Mouse (Mus musculus) adrenal gland, postnatal 14 days (tissue): ENCODE measurements around the gene Ogg1. TPM values are rescaled to one million over a fixed set of nuclear protein-coding genes. Genes with fewer than 3 reads are reported as not detected.

Experiments used
- DNase-seq: peaks from one replicate; pipeline ENCODE4 v3.0.0; 2021; ENCODE audit warnings: mixed read lengths
- long read RNA-seq, 2 experiments: library from polyadenylated mRNA; stranded (forward); transcript quantifications; one replicate each; pipeline ENCODE4 v2.0.0; 2021
- total RNA-seq: library from RNA; stranded (reverse); gene quantifications from 2 replicates; pipeline ENCODE4 v1.2.3, GENCODE M21; 2021

The Ogg1 gene
- total RNA-seq, result 11.3 and 11.8 TPM in 2 replicates
- long read RNA-seq, experiment 1, transcript Ogg1-201 (7 exons, 1,549 nt), result major isoform, 9 of 17 reads
- long read RNA-seq, experiment 1, partial matches to known transcripts, result 1 of 17 reads
- long read RNA-seq, experiment 1, other reads (novel, unspliced or antisense), result 5 of 17 reads
- long read RNA-seq, experiment 2, transcript Ogg1-201 (7 exons, 1,549 nt), result major isoform, 6 of 13 reads
- long read RNA-seq, experiment 2, partial matches to known transcripts, result 0 of 13 reads
- long read RNA-seq, experiment 2, other reads (novel, unspliced or antisense), result 6 of 13 reads

DNA sequence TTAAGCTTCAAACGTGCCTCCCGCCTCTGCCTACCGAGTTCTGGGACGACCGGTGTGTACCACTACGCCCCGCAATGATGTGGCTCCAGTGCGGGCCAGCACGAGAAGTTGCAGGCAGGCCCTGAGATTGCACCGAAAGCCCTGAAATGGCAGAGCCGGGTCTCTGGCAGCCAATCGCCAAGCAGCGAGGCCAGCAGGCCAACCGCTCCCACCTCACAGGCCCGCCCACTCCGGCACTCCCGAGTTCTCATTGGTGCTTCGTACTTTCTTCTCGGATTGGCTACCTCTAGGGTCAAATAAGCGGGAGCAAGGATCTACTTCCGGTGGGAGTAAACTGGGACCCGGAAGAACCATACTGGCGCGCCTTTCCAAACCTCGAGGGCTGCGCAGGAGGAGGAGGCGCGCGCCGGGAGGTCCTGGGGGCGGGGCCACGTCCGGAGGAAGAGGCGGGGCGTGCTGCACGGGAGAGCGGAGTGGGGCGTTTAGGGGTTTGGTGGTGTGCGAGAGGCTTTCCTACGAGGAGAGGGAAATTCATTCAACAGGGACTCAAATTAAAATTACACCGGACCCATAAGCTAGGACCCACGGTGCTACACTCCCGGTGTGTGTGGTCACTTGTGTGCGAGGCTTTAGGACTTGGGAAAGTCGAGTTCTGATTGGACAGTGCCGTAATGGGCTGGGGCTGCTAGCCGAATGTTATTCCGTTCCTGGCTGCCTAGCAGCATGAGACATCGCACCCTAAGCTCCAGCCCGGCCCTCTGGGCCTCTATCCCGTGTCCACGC lies at the start of gene Ogg1:
Ogg1 (plus strand) TSS at position 440 of the 783 bp plus-strand sequence.
- peak; percentile 98 for DNase-seq

DNA sequence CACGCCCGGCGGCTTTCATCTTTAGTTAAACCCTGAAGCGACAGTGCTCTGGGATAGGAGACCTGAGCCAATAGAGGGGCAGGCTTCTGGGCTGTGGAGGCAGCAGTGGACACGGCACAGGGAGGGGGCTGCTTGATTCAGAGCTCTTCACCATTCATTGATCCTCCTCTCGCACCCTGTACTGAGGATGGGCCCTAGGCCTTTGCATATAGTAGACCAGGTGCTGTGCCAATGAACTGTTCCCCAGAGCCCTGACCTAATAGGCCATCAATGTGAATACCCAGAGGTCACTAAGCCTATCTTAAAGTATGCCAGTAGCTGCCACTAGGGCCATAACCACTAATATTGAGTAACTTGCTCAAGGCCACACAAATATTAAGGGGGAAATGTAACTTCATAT lies 45.1 kb upstream of the Ogg1 start:
- no peak for DNase-seq

DNA sequence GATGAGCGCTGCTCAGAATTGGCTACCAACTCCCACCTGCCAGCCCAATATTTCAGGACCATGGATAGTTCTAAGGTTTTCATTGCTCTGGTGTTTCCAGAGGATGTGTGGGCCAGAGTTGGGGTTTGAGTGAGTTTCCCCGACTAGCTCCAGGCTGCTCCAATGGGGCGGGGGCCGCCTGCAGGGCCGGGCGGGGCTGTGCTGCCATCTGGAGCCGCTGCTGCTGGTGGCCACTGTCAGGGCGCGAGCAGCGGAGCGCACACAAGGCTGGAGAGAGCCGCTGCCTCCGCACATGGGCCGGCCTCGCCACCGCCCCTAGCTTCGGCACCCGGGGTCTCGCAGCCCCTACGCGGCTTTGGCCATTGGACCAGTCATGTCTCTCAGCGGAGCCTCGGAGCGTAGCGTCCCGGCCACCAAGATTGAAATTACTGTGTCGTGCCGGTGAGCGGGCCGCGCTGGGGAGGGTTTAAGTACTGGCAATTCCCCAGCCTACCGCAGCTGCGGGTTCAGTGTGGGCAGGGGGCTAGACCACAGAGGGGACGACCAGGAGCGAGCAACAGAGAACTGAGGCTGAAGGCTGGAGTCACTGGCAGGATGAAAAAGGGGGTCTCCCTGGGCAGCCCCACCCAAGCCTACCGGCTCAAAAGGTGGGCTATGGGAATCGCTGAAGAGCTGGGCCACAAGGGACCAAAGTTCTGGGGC lies 44.5 kb upstream of the Ogg1 start, which contains the start of gene Cpne9:
Cpne9 (plus strand) TSS at position 207 of the 702 bp plus-strand sequence.
- peak; percentile 52 for DNase-seq

DNA sequence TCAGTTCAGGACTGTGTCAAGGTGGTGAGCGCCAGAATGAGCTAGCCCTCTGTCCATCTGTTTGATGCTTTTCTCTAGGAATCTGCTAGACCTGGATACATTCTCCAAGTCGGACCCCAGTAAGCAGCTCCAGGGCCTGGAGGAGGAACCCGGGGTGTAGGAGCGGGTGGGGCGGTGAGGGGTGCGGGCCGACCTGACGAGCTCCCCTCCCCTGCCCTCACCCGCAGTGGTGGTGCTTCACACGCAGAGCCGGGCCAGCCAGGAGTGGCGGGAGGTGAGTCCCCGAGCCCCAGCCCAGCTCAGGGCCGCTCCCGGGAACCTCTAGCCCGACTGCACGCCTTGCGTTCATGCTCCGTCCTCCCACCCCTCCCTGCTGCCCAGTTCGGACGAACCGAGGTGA lies 43.8 kb upstream of the Ogg1 start:
- no peak for DNase-seq

DNA sequence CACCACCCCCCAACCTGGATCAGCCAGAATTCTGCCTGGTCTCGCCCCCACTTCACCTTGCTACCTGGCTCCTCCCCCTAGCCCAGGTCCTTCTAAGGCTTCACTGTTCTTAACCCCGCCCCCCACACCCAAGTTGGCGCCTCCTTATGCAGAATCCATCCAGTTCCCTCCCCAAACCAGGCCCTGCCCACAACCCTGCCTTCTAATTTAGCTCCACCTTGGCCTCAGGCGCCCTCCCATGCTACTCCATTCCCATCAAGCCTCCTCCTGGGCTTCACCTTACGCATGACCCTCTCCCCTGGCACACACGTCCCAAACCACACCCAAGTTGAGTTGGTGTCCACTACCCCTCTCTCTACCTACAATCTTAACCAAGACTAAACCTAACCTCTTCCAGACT lies 43.3 kb upstream of the Ogg1 start:
- no peak for DNase-seq

DNA sequence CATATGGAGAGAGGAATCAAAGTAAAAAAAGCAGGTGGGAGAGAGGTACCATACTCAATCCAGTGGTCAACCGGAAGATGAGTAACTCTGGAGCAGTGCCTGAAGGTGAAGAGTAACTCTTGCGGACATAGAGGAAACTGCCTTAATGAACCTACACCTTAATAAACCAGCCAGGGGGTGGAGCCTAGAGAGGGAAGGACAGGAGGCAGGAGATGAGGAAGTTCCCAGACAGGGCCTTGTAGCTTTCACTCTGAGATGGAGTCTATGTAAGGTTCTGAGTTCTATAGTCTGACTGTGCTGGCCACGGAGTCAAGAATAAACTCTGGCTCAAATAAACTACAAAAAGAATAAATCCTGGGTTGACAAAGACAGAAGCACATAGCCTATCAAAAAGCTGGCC lies 41.8 kb upstream of the Ogg1 start:
- DNase-seq, result no peak

DNA sequence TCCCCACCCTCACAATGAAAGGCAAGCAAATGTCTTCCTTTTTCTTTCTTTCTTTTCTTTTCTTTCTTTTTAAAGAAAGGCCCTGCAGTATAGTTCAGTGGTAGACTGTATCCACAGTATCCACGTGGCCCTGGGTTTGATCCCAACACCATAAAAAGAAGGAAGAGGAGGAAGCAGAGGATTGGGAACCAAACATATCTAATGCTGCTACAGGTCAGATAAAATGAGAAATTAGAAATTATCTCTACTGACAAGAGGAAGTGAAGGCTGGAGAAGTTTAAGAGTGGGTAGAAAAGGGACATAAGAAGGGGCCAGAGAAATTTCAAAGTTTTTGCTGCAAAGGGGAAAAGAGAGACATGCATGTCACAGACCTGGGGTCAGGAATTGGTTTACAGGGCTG lies 40.5 kb upstream of the Ogg1 start:
- DNase-seq, result no peak

DNA sequence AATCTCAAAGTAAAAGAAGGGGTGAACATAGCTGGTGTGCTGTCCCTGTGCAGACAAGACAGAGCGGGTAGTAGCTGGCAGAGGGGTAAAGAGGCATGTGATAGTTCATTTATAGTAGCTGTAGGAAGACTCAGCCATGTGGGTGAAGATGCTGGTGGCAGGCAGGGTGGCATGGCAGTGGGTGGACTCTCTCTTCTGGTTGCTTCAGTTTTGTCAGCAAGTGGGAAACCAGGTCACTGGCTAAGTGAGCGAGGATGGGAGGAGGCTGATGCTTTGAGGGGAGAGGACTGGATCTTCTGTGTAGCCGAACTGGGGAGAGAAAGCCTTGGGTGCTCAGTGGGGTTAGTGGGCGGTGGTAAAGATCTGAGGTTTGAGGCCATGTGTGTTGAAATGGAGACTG lies 39.5 kb upstream of the Ogg1 start:
- no peak for DNase-seq

DNA sequence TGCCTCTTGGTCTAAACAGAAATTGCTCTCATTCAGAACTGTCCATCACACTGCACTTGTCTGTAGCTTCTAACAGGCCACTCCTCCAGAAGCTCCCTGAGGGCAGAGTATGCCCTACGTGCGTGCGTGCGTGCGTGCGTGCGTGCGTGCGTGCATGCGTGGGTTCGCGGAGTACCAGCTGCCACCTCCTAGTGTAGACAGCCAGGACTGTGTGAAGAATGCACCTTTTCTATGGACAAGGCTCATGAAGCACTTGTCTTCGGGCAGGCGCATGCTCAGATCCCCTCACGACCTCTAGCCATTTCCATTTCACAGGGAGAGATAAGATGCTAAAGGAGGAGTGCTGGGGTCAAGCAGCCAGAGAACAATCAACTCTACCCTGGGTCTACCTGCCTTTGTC lies 37.4 kb upstream of the Ogg1 start:
- no peak for DNase-seq

DNA sequence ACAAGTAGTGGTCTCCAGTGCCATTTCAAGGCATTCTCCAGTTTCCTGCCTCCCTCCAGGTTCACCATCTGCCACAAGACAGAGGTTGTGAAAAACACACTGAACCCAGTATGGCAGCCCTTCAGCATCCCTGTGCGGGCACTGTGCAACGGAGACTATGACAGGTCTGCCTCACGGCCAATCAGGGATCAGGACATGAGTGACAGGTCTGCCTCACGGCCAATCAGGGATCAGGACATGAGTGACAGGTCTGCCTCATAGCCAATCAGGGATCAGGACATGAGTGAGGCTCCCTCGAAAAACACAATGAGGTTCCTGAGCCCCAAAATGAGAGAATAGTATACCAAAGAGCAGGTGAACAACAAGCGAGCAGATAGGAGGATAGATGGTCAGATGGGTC lies 36.4 kb upstream of the Ogg1 start:
- DNase-seq, result no peak

DNA sequence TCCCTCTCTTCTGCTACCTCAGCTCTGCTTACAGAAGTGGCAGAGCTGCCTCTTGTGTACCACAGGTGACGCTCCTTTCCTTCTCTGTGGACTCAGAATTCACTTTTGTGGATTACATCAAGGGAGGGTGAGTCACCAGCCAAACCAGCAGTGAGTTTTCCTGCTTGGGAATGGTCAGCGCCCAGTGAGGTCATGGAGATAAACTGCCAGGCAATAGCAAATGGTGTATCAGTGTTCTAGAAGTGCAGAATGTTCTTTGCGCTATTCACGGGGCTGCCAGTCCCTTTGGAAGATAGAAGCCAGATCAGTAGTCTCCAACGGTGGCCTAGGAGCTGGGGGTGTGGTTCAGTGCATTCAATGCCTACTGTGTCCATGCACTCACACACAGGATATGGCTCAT lies 33.8 kb upstream of the Ogg1 start:
- DNase-seq, result no peak

DNA sequence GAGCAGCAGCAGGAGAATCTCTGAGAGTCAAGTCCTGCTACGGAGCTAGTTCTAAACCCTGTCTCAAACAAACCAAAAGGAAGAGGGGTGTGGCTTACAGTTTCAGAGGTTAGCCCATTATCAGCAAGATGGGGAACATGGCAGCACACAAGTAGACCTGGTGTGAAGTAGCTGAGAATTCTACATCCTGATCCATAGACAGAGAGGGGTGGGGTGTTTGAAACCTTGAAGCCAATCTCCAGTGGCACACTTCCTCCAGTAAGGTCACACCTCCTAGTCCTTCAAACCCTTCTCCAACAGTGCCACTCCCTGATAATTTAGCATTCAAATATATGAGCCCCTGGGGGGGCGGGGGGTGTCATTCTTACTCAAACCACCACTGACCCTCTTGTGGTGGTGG lies 30.7 kb upstream of the Ogg1 start:
- DNase-seq, result no peak

DNA sequence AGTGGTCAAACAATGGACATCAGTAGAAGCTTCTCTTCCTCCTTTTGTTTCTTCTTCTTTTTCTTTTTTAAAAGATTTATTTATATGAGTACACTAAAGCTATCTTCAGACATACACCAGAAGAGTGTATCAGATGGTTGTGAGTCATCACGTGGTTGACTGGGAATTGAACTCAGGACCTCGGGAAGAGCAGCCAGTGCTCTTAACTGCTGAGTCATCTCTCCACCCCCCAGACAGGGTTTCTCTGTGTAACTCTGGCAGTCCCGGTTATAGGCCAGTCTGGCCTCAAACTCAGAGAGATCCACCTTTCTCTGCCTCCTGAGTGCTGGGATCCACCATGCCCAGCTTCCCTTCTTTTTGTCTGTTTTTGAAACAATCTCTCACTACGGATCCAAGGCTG lies 30.1 kb upstream of the Ogg1 start:
- no peak for DNase-seq

DNA sequence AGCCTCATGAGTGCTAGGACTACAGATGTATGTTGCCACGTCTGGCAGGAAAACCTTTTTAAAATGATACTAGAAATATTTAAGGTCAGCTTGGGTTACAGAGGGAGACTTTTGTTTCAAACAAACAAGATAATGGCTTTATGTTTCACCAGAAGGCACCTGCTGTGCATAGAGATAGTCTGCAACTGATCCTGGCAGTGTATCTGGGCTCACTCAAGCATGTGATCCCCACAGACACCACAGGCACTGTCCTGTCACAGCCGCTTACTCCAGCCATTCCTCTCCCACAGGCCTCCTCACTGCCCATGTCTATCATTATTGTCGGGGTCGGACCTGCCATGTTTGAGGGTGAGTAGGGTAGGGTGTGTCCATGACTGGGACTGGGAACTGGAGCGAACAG lies 25.4 kb upstream of the Ogg1 start:
- DNase-seq, result no peak

DNA sequence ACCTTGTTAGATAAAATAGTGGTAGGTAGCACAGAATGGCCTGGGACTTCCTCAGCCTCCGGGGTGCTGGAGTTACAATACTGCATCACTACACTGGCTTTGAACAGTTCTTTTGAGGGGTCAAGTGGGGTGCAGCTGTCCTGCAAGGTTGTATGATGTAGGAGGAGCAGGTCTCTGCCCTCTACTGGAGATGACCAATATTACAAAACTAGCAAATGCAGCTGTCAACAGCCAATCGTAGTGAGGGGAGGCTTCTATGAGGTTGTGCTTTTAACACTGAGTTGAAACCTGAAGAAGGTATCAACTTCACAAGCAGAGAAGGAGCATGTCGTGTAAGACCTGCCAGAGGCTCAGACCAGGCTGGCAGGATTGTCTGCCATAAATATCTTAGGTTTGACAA lies 24.5 kb upstream of the Ogg1 start:
- no peak for DNase-seq

DNA sequence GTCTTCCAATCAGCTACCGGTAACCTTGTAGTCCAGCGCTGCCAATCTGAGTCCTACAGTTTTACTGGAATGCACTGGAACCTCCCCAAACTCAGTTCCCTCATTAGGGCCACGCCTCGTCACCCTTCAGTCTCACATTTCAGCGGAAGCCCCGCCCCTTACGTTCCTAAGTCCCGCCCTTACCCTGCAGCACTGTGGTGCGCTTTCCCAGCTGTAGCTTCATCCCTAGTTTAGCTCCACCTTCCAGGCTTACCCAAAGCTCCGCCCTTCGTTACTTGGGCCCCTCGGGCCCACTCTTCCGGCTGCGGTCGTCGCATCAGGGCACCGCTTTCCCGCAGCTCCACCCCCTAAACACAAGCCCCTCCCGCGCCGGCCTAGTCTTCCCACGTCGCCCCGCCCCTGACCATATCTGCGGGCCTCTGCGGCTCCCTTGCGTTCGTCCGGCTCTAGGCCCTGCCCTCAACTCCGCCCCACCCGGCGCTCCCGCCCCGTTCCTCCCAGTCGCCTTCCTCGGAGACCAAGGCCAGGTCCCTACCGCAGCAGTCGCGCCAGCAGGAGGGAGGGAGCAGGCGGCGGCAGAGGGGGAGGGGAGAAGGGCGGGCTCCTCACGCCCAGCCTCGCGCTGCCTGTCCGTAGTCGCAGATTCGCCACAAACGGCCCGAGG lies 20.3 kb upstream of the Ogg1 start:
- peak; percentile 100 for DNase-seq

DNA sequence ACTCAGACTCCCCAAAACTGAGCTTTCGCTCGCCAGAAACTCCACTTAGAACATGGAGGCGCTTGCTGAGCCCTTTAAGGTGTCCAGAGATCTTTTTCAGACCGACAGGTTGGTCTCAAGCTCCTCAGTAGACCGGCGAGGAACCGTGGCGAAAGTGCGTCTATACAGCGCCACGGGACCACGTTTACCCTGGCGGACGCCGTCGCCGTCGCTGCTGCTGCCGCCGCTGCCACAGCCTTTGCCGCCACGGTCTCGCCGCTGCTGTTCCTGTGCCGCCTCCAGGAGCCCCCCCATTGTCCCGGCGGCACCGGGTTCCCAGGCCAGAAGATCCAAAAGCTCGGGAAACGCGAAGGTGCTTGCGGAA lies 19.8 kb upstream of the Ogg1 start, which contains the start of gene Brpf1:
Brpf1 (plus strand) TSS at position 152 of the 364 bp plus-strand sequence.
- no peak for DNase-seq

DNA sequence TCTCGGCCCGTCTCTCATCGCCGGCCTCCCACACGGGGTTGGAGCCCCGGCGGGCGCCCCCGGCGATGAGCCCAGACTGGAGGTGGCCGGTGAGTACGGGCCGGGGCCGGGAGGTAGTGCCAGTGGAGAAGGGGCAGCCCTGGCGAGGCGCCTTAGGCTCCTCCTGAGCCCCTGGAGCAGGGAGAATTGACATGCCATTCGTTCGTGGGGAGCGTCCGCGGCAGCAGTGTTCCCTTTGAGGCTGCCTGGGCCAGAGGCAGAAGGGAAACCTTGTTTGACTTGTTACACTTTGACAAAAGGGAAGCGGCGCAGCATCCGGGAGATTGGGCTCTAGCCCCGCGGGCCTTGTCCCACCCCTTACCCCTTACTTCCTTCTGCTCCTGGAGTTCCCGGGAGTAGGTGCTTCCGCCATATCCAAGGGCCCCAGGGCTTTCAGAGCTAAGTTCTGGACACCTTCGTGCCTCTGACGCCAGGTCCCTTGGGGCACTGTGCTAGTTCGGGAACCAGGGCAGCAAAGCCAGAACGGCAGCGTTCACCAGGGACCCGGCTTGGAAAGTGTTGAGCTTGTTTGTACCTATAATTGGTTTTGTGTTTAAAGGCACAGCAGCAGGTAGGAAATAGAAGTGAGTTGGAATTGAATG lies 19.2 kb upstream of the Ogg1 start:
- DNase-seq, result peak; percentile 85

DNA sequence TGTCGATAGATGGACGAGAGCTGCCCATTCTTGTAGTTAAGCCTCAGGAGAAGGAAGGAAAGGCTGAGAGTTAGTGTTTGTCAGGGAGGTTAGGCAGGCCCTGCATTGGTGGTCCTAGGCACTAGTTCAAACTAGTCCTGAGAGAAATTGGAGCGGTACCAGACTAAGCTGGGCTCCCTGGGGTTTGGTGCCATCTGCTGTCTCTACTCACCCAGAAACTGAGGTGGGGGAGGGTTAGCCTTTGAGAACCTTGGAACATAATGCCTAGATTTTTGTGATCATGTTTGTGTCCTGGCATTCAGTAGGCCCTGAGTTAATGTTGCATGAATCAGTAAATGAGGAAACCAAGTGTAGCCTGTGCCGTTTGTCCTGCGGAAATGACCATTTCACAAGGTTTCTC lies 18.6 kb upstream of the Ogg1 start:
- peak; percentile 77 for DNase-seq

DNA sequence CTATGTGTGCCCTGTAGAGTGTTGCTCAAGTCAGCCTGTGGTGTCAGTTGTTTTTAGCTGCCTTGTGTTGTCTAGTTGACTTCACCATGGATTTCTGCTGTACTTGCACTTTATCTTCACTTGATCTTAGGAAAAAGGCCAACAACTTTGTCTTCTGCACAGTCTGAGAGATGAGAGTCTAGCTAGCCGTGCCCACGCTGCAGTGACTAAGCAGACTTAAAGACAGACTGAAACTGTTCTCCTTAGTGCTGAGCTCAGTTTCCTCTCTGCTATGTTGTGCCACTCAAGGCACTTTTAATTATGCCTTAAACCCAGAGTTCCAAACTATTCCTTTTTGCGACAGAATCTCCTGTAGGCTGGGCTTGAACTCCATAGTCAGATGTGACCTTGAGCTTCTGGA lies 10.8 kb upstream of the Ogg1 start:
- no peak for DNase-seq

DNA sequence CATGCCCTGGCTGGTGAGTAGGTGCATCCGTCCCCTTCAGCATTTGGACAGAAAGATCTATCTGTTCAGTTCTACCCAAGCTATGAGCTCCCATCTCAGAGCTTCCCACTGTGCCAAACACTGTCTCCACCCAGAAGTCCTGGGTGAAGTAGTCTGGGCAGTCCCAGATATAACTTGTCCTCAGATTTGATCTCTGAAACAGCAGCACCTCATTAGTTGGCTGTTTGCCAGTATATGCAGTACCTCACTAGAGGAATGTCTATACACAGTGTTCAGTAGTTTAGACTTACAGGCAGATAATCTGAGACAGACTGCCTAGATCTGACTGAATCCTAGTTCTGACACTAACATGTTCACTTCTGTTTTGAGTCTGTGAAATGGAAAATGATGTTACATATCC lies 2.6 kb downstream of the Ogg1 start:
- DNase-seq, result no peak

DNA sequence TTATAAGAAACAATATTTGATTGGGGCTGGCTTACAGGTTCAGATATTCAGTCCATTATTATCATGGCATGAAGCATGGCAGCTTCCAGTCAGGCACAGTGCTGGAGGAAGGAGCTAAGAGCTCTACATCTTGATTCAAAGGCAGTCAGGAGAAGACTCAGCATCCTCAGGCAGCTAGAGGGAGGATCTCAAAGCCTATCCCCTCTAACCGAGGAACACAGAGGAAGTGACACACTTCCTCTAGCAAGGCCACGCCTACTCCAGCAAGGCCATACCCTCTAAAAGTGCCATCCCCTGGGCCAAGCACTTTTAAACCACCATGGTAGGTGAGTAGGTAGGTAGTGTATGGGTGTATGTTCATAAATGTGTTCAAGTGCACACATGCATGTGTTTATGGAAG lies 3.8 kb downstream of the Ogg1 start:
- peak; percentile 35 for DNase-seq
